Mouse (Mus musculus) midbrain, postnatal 0 days (tissue): ENCODE results near the gene Smc5. TPM values are rescaled to one million over a fixed set of nuclear protein-coding genes. Genes with fewer than 3 reads are reported as not detected.

Experiments used
- ATAC-seq: fragments of 200-750 bp; cut with Nextera tagmentation; 2 replicates; pipeline ENCODE4 v1.8.0; 2017; ENCODE audit warnings: moderate number of reproducible peaks, mild to moderate bottlenecking, moderate TSS enrichment, moderate library complexity; ENCODE audit not compliant: low FRiP score
- DNase-seq: peaks from one replicate; pipeline ENCODE4 v3.0.0-alpha.2; 2015; ENCODE audit warnings: low spot score
- H3K27ac ChIP-seq: fragments of 300-500 bp; sonication (generic); 2 replicates; pipeline ENCODE4 v1.5.1; 2014; ENCODE audit warnings: low read depth, mild to moderate bottlenecking, low read length, mixed read lengths
- H3K27me3 ChIP-seq: fragments of 300-500 bp; sonication (generic); 2 replicates; pipeline ENCODE4 v1.6.1; 2014; ENCODE audit warnings: low read length, control low read depth, mixed read lengths; ENCODE audit not compliant: insufficient read depth
- H3K36me3 ChIP-seq: fragments of 300-500 bp; sonication (generic); 2 replicates; pipeline ENCODE4 v1.6.1; 2014; ENCODE audit warnings: low read length, control low read depth, mixed read lengths; ENCODE audit not compliant: insufficient read depth
- H3K4me1 ChIP-seq: fragments of 300-500 bp; sonication (generic); 2 replicates; pipeline ENCODE4 v1.6.1; 2014; ENCODE audit warnings: mild to moderate bottlenecking, control low read depth, antibody characterized with exemption, low read length, mixed read lengths; ENCODE audit not compliant: insufficient read depth
- H3K4me2 ChIP-seq: fragments of 300-500 bp; sonication (generic); 2 replicates; pipeline ENCODE4 v1.6.1; 2014; ENCODE audit warnings: low read depth, mild to moderate bottlenecking, low read length, mixed read lengths; ENCODE audit not compliant: poor library complexity, severe bottlenecking
- H3K4me3 ChIP-seq: fragments of 300-500 bp; sonication (generic); 2 replicates; pipeline ENCODE4 v1.5.1; 2014; ENCODE audit warnings: low read depth, mild to moderate bottlenecking, low read length, moderate library complexity
- H3K9ac ChIP-seq: fragments of 300-500 bp; sonication (generic); replicated peaks from 2 replicates; pipeline ENCODE4 v1.6.1; 2014; ENCODE audit warnings: mild to moderate bottlenecking, low read length, moderate library complexity, mixed read lengths; ENCODE audit not compliant: poor library complexity, severe bottlenecking
- H3K9me3 ChIP-seq: fragments of 300-500 bp; sonication (generic); 2 replicates; pipeline ENCODE4 v1.6.1; 2016; ENCODE audit warnings: low read length, control low read depth
- CTCF ChIP-seq: IDR thresholded peaks from 2 replicates; pipeline ENCODE4 v1.5.1; 2016; ENCODE audit warnings: antibody characterized with exemption, mild to moderate bottlenecking
- WGBS: fragments of 180-500 bp; shearing (Covaris S2); extraction: QIAGEN DNeasy Blood & Tissue Kit; methylation state at CpG from one replicate; pipeline ENCODE4 v1.1.7; 2014; 5-methylcytosine and 5-hydroxymethylcytosine counted together
- polyA plus RNA-seq: library from polyadenylated mRNA; unstranded; fragments of >200 nt; fragmentation: Nextera tagmentation; extraction: Ambion mirVana; gene quantifications from 2 replicates; pipeline ENCODE4 v1.2.1, GENCODE M21; 2015
- total RNA-seq: library from RNA; depleted of rRNA; stranded (reverse); fragments of >200 nt; gene quantifications from 2 replicates; pipeline ENCODE4 v1.2.3, GENCODE M21; 2014

The Smc5 gene
- total and polyA plus RNA-seq, 2 experiments from 2014 or later: 19.2 to 20.3 TPM

GRCm38 (mm10) chr19:23306671-23307070 is 33.0 kb upstream of the Smc5 start:
- TF ChIP-seq CTCF: no peak
- 84% methylated on average over 7 of the region's 7 CpGs for WGBS
- no peak for ATAC-seq
- Histone ChIP-seq H3K27me3 (no peaks in the 10 kb centered on the region), H3K4me3 (no peak overlapping the region), H3K36me3 (no peaks in the 10 kb centered on the region), H3K9ac (no peak overlapping the region), H3K9me3 (no peaks in the 10 kb centered on the region), H3K4me1 (no peaks in the 10 kb centered on the region), H3K27ac (no peak overlapping the region), H3K4me2 (no peak overlapping the region)
- DNase-seq: no peak

- DNase-seq (no peak), ATAC-seq (no peak)
- TF ChIP-seq CTCF: no peak
- Histone ChIP-seq H3K27ac (no peak overlapping the region), H3K4me1 (no peaks in the 10 kb centered on the region), H3K9ac (no peak overlapping the region), H3K9me3 (no peaks in the 10 kb centered on the region), H3K36me3 (no peaks in the 10 kb centered on the region), H3K27me3 (no peaks in the 10 kb centered on the region), H3K4me2 (no peak overlapping the region), H3K4me3 (no peak overlapping the region)
- 82% methylated on average over 3 of the region's 3 CpGs for WGBS
Measured at GRCm38 (mm10) chr19:23299987-23300386, 26.3 kb upstream of the Smc5 start.

- H3K4me1 ChIP-seq: no peaks in the 10 kb centered on the region
- no peaks in the 10 kb centered on the region for H3K36me3 ChIP-seq
- H3K27ac ChIP-seq: no peak overlapping the region
- peak; percentile 75 for TF ChIP-seq CTCF
- WGBS: 85% methylated on average over 1 of the region's 1 CpGs
- H3K9ac ChIP-seq: no peak overlapping the region
- ATAC-seq (no peak), DNase-seq (peak; percentile 31)
- H3K4me3 ChIP-seq: no peak overlapping the region
- H3K9me3 ChIP-seq: no peaks in the 10 kb centered on the region
- H3K27me3 ChIP-seq: no peaks in the 10 kb centered on the region
- no peak overlapping the region for H3K4me2 ChIP-seq
Measured at GRCm38 (mm10) chr19:23298917-23299316, 25.2 kb upstream of the Smc5 start.

- no peak overlapping the region for H3K4me3 ChIP-seq
Measured at GRCm38 (mm10) chr19:23297191-23297590, 23.5 kb upstream of the Smc5 start.

GRCm38 (mm10) chr19:23289251-23289650 is 15.6 kb upstream of the Smc5 start:
- no peak overlapping the region for H3K4me3 ChIP-seq
- H3K4me2 ChIP-seq: no peak overlapping the region
- no peak for ATAC-seq
- no peak for TF ChIP-seq CTCF
- WGBS: 80% methylated on average over 1 of the region's 1 CpGs
- H3K27me3 ChIP-seq: no peaks in the 10 kb centered on the region
- H3K9ac ChIP-seq: no peak overlapping the region
- H3K27ac ChIP-seq: no peak overlapping the region
- no peak for DNase-seq
- H3K4me1 ChIP-seq: no peaks in the 10 kb centered on the region
- H3K9me3 ChIP-seq: no peaks in the 10 kb centered on the region
- H3K36me3 ChIP-seq: no peaks in the 10 kb centered on the region

More at GRCm38 (mm10) chr19:23297191-23297590, 23.5 kb upstream of the Smc5 start:
- Histone ChIP-seq H3K4me1 (no peaks in the 10 kb centered on the region), H3K27ac (no peak overlapping the region), H3K36me3 (no peaks in the 10 kb centered on the region), H3K9ac (no peak overlapping the region), H3K9me3 (no peaks in the 10 kb centered on the region), H3K27me3 (no peaks in the 10 kb centered on the region), H3K4me2 (no peak overlapping the region)
- ATAC-seq (no peak), DNase-seq (no peak)
- TF ChIP-seq CTCF: no peak

GRCm38 (mm10) chr19:23281911-23282660 is 8.4 kb upstream of the Smc5 start:
- Histone ChIP-seq H3K4me1 (no peaks in the 10 kb centered on the region), H3K9ac (no peak overlapping the region), H3K9me3 (no peaks in the 10 kb centered on the region), H3K36me3 (no peaks in the 10 kb centered on the region), H3K27me3 (no peaks in the 10 kb centered on the region), H3K4me2 (no peak overlapping the region), H3K27ac (no peak overlapping the region), H3K4me3 (no peak overlapping the region)
- 53% methylated on average over 8 of the region's 8 CpGs for WGBS
- TF ChIP-seq CTCF: no peak
- no peak for ATAC-seq
- no peak for DNase-seq
